Mouse (Mus musculus): ENCODE measurements around the gene Sgf29. TPM values are rescaled to one million over a fixed set of nuclear protein-coding genes. Genes with fewer than 3 reads are reported as not detected.

Gene Sgf29
- polyA plus RNA-seq, 1 experiment from 2014 or later = 29.1 TPM

- WGBS (ENCODE audit: insufficient replicate concordance) = 16% methylated on average over 1 of the region's 1 CpGs
- ATAC-seq (ENCODE audit: insufficient read depth) = no peak
- H3K4me1 ChIP-seq (replicated peaks) = peaks cover 50% of the 10 kb centered on the region
Observed at GRCm38 (mm10) chr7:126623381-126623780, 25.7 kb upstream of the Sgf29 start.

GRCm38 (mm10) chr7:126624774-126625173 is 24.3 kb upstream of the Sgf29 start:
- 73% methylated on average over 16 of the region's 16 CpGs for WGBS (ENCODE audit: insufficient replicate concordance)
- Histone ChIP-seq H3K9me3 (replicated peaks) (no peaks in the 10 kb centered on the region), H3K9ac (no peak overlapping the region), H3K27me3 (no peaks in the 10 kb centered on the region), H3K4me3 (replicated peaks) (no peak overlapping the region; the same call in 1 of the 2 replicates), H3K27ac (replicated peaks) (no peak overlapping the region), H3K4me1 (replicated peaks) (peaks cover 50% of the 10 kb centered on the region), H3K36me3 (replicated peaks) (no peaks in the 10 kb centered on the region), H3K4me2 (peak overlapping the region; percentile 28; the same call in 1 of the 2 replicates)
- ATAC-seq (ENCODE audit: insufficient read depth) = no peak

More at GRCm38 (mm10) chr7:126623381-126623780, 25.7 kb upstream of the Sgf29 start:
- H3K4me3 ChIP-seq (replicated peaks) = no peak overlapping the region
- no peaks in the 10 kb centered on the region for H3K9me3 ChIP-seq (replicated peaks)
- H3K36me3 ChIP-seq (replicated peaks) = no peaks in the 10 kb centered on the region
- no peak overlapping the region for H3K4me2 ChIP-seq
- H3K27ac ChIP-seq (replicated peaks) = no peak overlapping the region
- no peaks in the 10 kb centered on the region for H3K27me3 ChIP-seq
- no peak overlapping the region for H3K9ac ChIP-seq

GRCm38 (mm10) chr7:126625369-126625768 is 23.7 kb upstream of the Sgf29 start:
- WGBS (ENCODE audit: insufficient replicate concordance) = 7% methylated on average over 6 of the region's 6 CpGs
- Histone ChIP-seq H3K27ac (replicated peaks) (no peak overlapping the region), H3K36me3 (replicated peaks) (no peaks in the 10 kb centered on the region)

GRCm38 (mm10) chr7:126625807-126626600 is 23.1 kb upstream of the Sgf29 start:
- peaks cover 46% of the 10 kb centered on the region for H3K4me1 ChIP-seq (replicated peaks)
- H3K4me3 ChIP-seq (replicated peaks) = no peak overlapping the region
- H3K27ac ChIP-seq (replicated peaks) = no peak overlapping the region
- no peak overlapping the region for H3K9ac ChIP-seq
- H3K27me3 ChIP-seq = no peaks in the 10 kb centered on the region
- no peaks in the 10 kb centered on the region for H3K9me3 ChIP-seq (replicated peaks)
- 66% methylated on average over 3 of the region's 3 CpGs for WGBS (ENCODE audit: insufficient replicate concordance)
- no peak for ATAC-seq (ENCODE audit: insufficient read depth)
- no peaks in the 10 kb centered on the region for H3K36me3 ChIP-seq (replicated peaks)
- H3K4me2 ChIP-seq = peak overlapping the region; percentile 28; the same call in 1 of the 2 replicates

More at GRCm38 (mm10) chr7:126625369-126625768, 23.7 kb upstream of the Sgf29 start:
- Histone ChIP-seq H3K4me2 (peak overlapping the region; percentile 28; the same call in 1 of the 2 replicates), H3K4me3 (replicated peaks) (no peak overlapping the region; the same call in 1 of the 2 replicates), H3K27me3 (no peaks in the 10 kb centered on the region), H3K9me3 (replicated peaks) (no peaks in the 10 kb centered on the region), H3K4me1 (replicated peaks) (peaks cover 50% of the 10 kb centered on the region), H3K9ac (no peak overlapping the region)
- peak; percentile 75 for ATAC-seq (ENCODE audit: insufficient read depth)

- H3K4me2 ChIP-seq = no peak overlapping the region
- no peaks in the 10 kb centered on the region for H3K27me3 ChIP-seq
- no peaks in the 10 kb centered on the region for H3K9me3 ChIP-seq (replicated peaks)
- peaks cover 29% of the 10 kb centered on the region for H3K4me1 ChIP-seq (replicated peaks)
- H3K9ac ChIP-seq = no peak overlapping the region
- H3K27ac ChIP-seq (replicated peaks) = no peak overlapping the region
- ATAC-seq (ENCODE audit: insufficient read depth) = no peak
- no peak overlapping the region for H3K4me3 ChIP-seq (replicated peaks)
- H3K36me3 ChIP-seq (replicated peaks) = no peaks in the 10 kb centered on the region
- 59% methylated on average over 6 of the region's 6 CpGs for WGBS (ENCODE audit: insufficient replicate concordance)
Observed at GRCm38 (mm10) chr7:126628111-126628510, 21.0 kb upstream of the Sgf29 start.

GRCm38 (mm10) chr7:126629915-126630314 is 19.2 kb upstream of the Sgf29 start:
- no peaks in the 10 kb centered on the region for H3K36me3 ChIP-seq (replicated peaks)
- no peak overlapping the region for H3K4me2 ChIP-seq
- H3K9me3 ChIP-seq (replicated peaks) = no peaks in the 10 kb centered on the region
- H3K27ac ChIP-seq (replicated peaks) = no peak overlapping the region
- 44% methylated on average over 3 of the region's 3 CpGs for WGBS (ENCODE audit: insufficient replicate concordance)
- no peak overlapping the region for H3K9ac ChIP-seq
- H3K27me3 ChIP-seq = no peaks in the 10 kb centered on the region
- H3K4me1 ChIP-seq (replicated peaks) = peaks cover 12% of the 10 kb centered on the region
- no peak overlapping the region for H3K4me3 ChIP-seq (replicated peaks)
- ATAC-seq (ENCODE audit: insufficient read depth) = no peak

GRCm38 (mm10) chr7:126630824-126631518 is 18.1 kb upstream of the Sgf29 start, which contains the start of gene Nupr1:
TSS of gene Nupr1 (minus strand) at chr7:126630861.
- Histone ChIP-seq H3K4me3 (replicated peaks) (no peak within 1 kb of the TSS), H3K27me3 (no peaks in the 10 kb centered on the region), H3K9me3 (replicated peaks) (no peaks in the 10 kb centered on the region), H3K36me3 (replicated peaks) (no peaks in the 10 kb centered on the region), H3K9ac (no peak within 1 kb of the TSS), H3K4me2 (no peak within 1 kb of the TSS), H3K4me1 (replicated peaks) (peaks cover 2% of the 10 kb centered on the region), H3K27ac (replicated peaks) (no peak within 1 kb of the TSS)
- ATAC-seq (ENCODE audit: insufficient read depth) = no peak
- WGBS (ENCODE audit: insufficient replicate concordance) = 63% methylated on average over 4 of the region's 4 CpGs

- no peak overlapping the region for H3K27ac ChIP-seq (replicated peaks)
- 21% methylated on average over 2 of the region's 2 CpGs for WGBS (ENCODE audit: insufficient replicate concordance)
- no peak overlapping the region for H3K4me2 ChIP-seq
- no peaks in the 10 kb centered on the region for H3K36me3 ChIP-seq (replicated peaks)
- H3K4me1 ChIP-seq (replicated peaks) = no peaks in the 10 kb centered on the region
- H3K9me3 ChIP-seq (replicated peaks) = no peaks in the 10 kb centered on the region
- no peaks in the 10 kb centered on the region for H3K27me3 ChIP-seq
- H3K9ac ChIP-seq = no peak overlapping the region
- H3K4me3 ChIP-seq (replicated peaks) = no peak overlapping the region
- no peak for ATAC-seq (ENCODE audit: insufficient read depth)
Observed at GRCm38 (mm10) chr7:126632478-126632877, 16.6 kb upstream of the Sgf29 start.

GRCm38 (mm10) chr7:126635375-126635774 is 13.7 kb upstream of the Sgf29 start:
- no peak overlapping the region for H3K4me2 ChIP-seq
- no peaks in the 10 kb centered on the region for H3K9me3 ChIP-seq (replicated peaks)
- no peak overlapping the region for H3K4me3 ChIP-seq (replicated peaks)
- no peaks in the 10 kb centered on the region for H3K36me3 ChIP-seq (replicated peaks)
- ATAC-seq (ENCODE audit: insufficient read depth) = no peak
- no peak overlapping the region for H3K9ac ChIP-seq
- H3K27me3 ChIP-seq = no peaks in the 10 kb centered on the region
- H3K4me1 ChIP-seq (replicated peaks) = no peaks in the 10 kb centered on the region
- H3K27ac ChIP-seq (replicated peaks) = no peak overlapping the region

- H3K27ac ChIP-seq (replicated peaks) = no peak overlapping the region
- H3K4me3 ChIP-seq (replicated peaks) = no peak overlapping the region
- H3K9ac ChIP-seq = no peak overlapping the region
- no peaks in the 10 kb centered on the region for H3K4me1 ChIP-seq (replicated peaks)
- ATAC-seq (ENCODE audit: insufficient read depth) = no peak
- H3K36me3 ChIP-seq (replicated peaks) = no peaks in the 10 kb centered on the region
- WGBS (ENCODE audit: insufficient replicate concordance) = 13% methylated on average over 4 of the region's 4 CpGs
- H3K27me3 ChIP-seq = no peaks in the 10 kb centered on the region
- no peaks in the 10 kb centered on the region for H3K9me3 ChIP-seq (replicated peaks)
- no peak overlapping the region for H3K4me2 ChIP-seq
Observed at GRCm38 (mm10) chr7:126636733-126637520, 12.2 kb upstream of the Sgf29 start.

All from liver, embryonic 15.5 days (tissue).